Mouse (Mus musculus) MEL (cell line): ENCODE data around the gene Abca3. TPM values are rescaled to one million over a fixed set of nuclear protein-coding genes. Genes with fewer than 3 reads are reported as not detected.

Source experiments
- DNase-seq: peaks from one replicate; pipeline ENCODE4 v3.0.0; 2011; ENCODE audit warnings: low read depth, low spot score
- H3K27ac ChIP-seq: 2 replicates; pipeline ENCODE4 v1.5.1; 2012; ENCODE audit warnings: low read depth, mild to moderate bottlenecking, control low read depth, low read length, moderate library complexity; ENCODE audit not compliant: control insufficient read depth
- H3K27me3 ChIP-seq, 2 experiments: fragments of 150-350 bp in 1 of 2; sonication (generic) in 1 of 2; 2 replicates each; pipeline ENCODE4 v1.6.1; 2012; ENCODE audit warnings: low read length in 2 of 2, mild to moderate bottlenecking in 2 of 2, improper control_type of control experiment in 1 of 2, moderate library complexity in 1 of 2; ENCODE audit not compliant: insufficient read depth in 2 of 2, control insufficient read depth in 1 of 2
- H3K36me3 ChIP-seq, 2 experiments: 2 replicates each; pipeline ENCODE4 v1.6.1; 2012 to 2014; ENCODE audit warnings: low read length in 2 of 2, improper control_type of control experiment in 1 of 2, inconsistent platforms in 1 of 2, mild to moderate bottlenecking in 1 of 2; ENCODE audit not compliant: insufficient read depth in 2 of 2, control insufficient read depth in 1 of 2
- H3K4me1 ChIP-seq, 2 experiments: fragments of 150-350 bp in 1 of 2; sonication (generic) in 1 of 2; 2 replicates each; pipeline ENCODE4 v1.6.1; 2012; ENCODE audit warnings: low read length in 2 of 2, improper control_type of control experiment in 1 of 2, mild to moderate bottlenecking in 1 of 2; ENCODE audit not compliant: insufficient read depth in 2 of 2, control insufficient read depth in 1 of 2
- H3K4me3 ChIP-seq, 2 experiments: fragments of 150-350 bp in 1 of 2; sonication (generic) in 1 of 2; 2 replicates each; pipeline ENCODE4 v1.5.1; 2012; ENCODE audit warnings: low read depth in 2 of 2, low read length in 2 of 2, mild to moderate bottlenecking in 2 of 2, moderate library complexity in 2 of 2, control low read depth in 1 of 2, improper control_type of control experiment in 1 of 2; ENCODE audit not compliant: control insufficient read depth in 1 of 2, insufficient read depth in 1 of 2
- H3K79me2 ChIP-seq: 2 replicates; pipeline ENCODE4 v1.6.1; 2012; ENCODE audit warnings: mild to moderate bottlenecking, low read length, moderate library complexity; ENCODE audit not compliant: control insufficient read depth, poor library complexity, insufficient read depth
- H3K9ac ChIP-seq: 2 replicates; pipeline ENCODE4 v1.6.1; 2012; ENCODE audit warnings: low read depth, mild to moderate bottlenecking, control low read depth, low read length, moderate library complexity; ENCODE audit not compliant: control insufficient read depth, poor library complexity, severe bottlenecking
- H3K9me3 ChIP-seq: fragments of 150-350 bp; sonication (generic); replicated peaks from 2 replicates; pipeline ENCODE4 v1.6.1; 2012; ENCODE audit warnings: mild to moderate bottlenecking, low read length, improper control_type of control experiment, moderate library complexity; ENCODE audit not compliant: insufficient read depth
- BHLHE40 ChIP-seq: IDR thresholded peaks from 2 replicates; pipeline ENCODE4 v1.6.1; 2012; ENCODE audit warnings: low read depth, mild to moderate bottlenecking, inconsistent platforms, low read length, improper control_type of control experiment, borderline replicate concordance
- CHD1 ChIP-seq: IDR thresholded peaks from 2 replicates; pipeline ENCODE4 v1.6.1; 2012; ENCODE audit warnings: low read depth, mild to moderate bottlenecking, inconsistent platforms, low read length, improper control_type of control experiment
- E2F4 ChIP-seq: IDR thresholded peaks from 2 replicates; pipeline ENCODE4 v1.6.1; 2011; ENCODE audit warnings: low read depth, low read length, improper control_type of control experiment, borderline replicate concordance
- ELF1 ChIP-seq: IDR thresholded peaks from 2 replicates; pipeline ENCODE4 v1.6.1; 2014; ENCODE audit warnings: low read depth, mild to moderate bottlenecking, inconsistent platforms, low read length, improper control_type of control experiment, moderate library complexity
- GABPA ChIP-seq: IDR thresholded peaks from 2 replicates; pipeline ENCODE4 v1.6.1; 2012; ENCODE audit warnings: low read depth, mild to moderate bottlenecking, inconsistent platforms, low read length, improper control_type of control experiment, moderate library complexity
- GATA1 ChIP-seq: IDR thresholded peaks from 2 replicates; pipeline ENCODE4 v1.6.1; 2011; ENCODE audit warnings: low read depth, low read length, improper control_type of control experiment
- MAFK ChIP-seq: IDR thresholded peaks from 2 replicates; pipeline ENCODE4 v1.6.1; 2011; ENCODE audit warnings: low read depth, mild to moderate bottlenecking, low read length, improper control_type of control experiment, borderline replicate concordance
- MAX ChIP-seq: IDR thresholded peaks from 2 replicates; pipeline ENCODE4 v1.6.1; 2011; ENCODE audit warnings: low read length, improper control_type of control experiment
- MAZ ChIP-seq: IDR thresholded peaks from 2 replicates; pipeline ENCODE4 v1.6.1; 2012; ENCODE audit warnings: low read depth, mild to moderate bottlenecking, inconsistent platforms, low read length, improper control_type of control experiment
- MEF2A ChIP-seq: IDR thresholded peaks from 2 replicates; pipeline ENCODE4 v1.6.1; 2014; ENCODE audit warnings: low read depth, mild to moderate bottlenecking, inconsistent platforms, low read length, improper control_type of control experiment; ENCODE audit not compliant: poor library complexity, insufficient replicate concordance, severe bottlenecking; ENCODE audit errors: extremely low read depth
- MXI1 ChIP-seq: IDR thresholded peaks from 2 replicates; pipeline ENCODE4 v1.6.1; 2011; ENCODE audit warnings: mild to moderate bottlenecking, low read depth, low read length, improper control_type of control experiment
- MYB ChIP-seq: IDR thresholded peaks from 2 replicates; pipeline ENCODE4 v1.6.1; 2011; ENCODE audit warnings: mild to moderate bottlenecking, low read depth, low read length, improper control_type of control experiment
- MYC ChIP-seq: IDR thresholded peaks from 2 replicates; pipeline ENCODE4 v1.6.1; 2011; ENCODE audit warnings: low read depth, mild to moderate bottlenecking, low read length, improper control_type of control experiment, moderate library complexity
- NELFE ChIP-seq: IDR thresholded peaks from 2 replicates; pipeline ENCODE4 v1.6.1; 2011; ENCODE audit warnings: low read depth, low read length, improper control_type of control experiment
- NRF1 ChIP-seq: IDR thresholded peaks from 2 replicates; pipeline ENCODE4 v1.6.1; 2014; ENCODE audit warnings: low read depth, mild to moderate bottlenecking, inconsistent platforms, low read length, improper control_type of control experiment, moderate library complexity; ENCODE audit not compliant: poor library complexity, insufficient read depth, severe bottlenecking
- RCOR1 ChIP-seq: IDR thresholded peaks from 2 replicates; pipeline ENCODE4 v1.6.1; 2012; ENCODE audit warnings: low read depth, mild to moderate bottlenecking, inconsistent platforms, low read length, improper control_type of control experiment
- SMC3 ChIP-seq: IDR thresholded peaks from 2 replicates; pipeline ENCODE4 v1.6.1; 2011; ENCODE audit warnings: low read depth, low read length, improper control_type of control experiment
- TBP ChIP-seq: IDR thresholded peaks from 2 replicates; pipeline ENCODE4 v1.8.0; 2011; ENCODE audit warnings: low read depth, low read length, improper control_type of control experiment
- TCF12 ChIP-seq: IDR thresholded peaks from 2 replicates; pipeline ENCODE4 v1.6.1; 2014; ENCODE audit warnings: low read depth, mild to moderate bottlenecking, inconsistent platforms, low read length, improper control_type of control experiment, moderate library complexity
- USF1 ChIP-seq: IDR thresholded peaks from 2 replicates; pipeline ENCODE4 v1.6.1; 2014; ENCODE audit warnings: low read depth, mild to moderate bottlenecking, inconsistent platforms, low read length, improper control_type of control experiment, moderate library complexity
- USF2 ChIP-seq, 2 experiments: IDR thresholded peaks; 2 replicates each; pipeline ENCODE4 v1.6.1; 2011 to 2012; ENCODE audit warnings: improper control_type of control experiment in 2 of 2, low read length in 2 of 2, borderline replicate concordance in 1 of 2, inconsistent platforms in 1 of 2, low read depth in 1 of 2, mild to moderate bottlenecking in 1 of 2; ENCODE audit not compliant: insufficient read depth in 1 of 2
- ZKSCAN1 ChIP-seq: IDR thresholded peaks from 2 replicates; pipeline ENCODE4 v1.6.1; 2012; ENCODE audit warnings: low read depth, mild to moderate bottlenecking, inconsistent platforms, low read length, improper control_type of control experiment, moderate library complexity
- ZNF384 ChIP-seq: IDR thresholded peaks from 2 replicates; pipeline ENCODE4 v1.6.1; 2012; ENCODE audit warnings: low read depth, mild to moderate bottlenecking, inconsistent platforms, low read length, improper control_type of control experiment
- polyA plus RNA-seq, 2 experiments: library from polyadenylated mRNA; stranded (reverse) in 1 of 2; unstranded in 1 of 2; fragments of >175 nt in 1 of 2; fragments of >200 nt in 1 of 2; gene quantifications; 2 replicates each; pipeline versions ENCODE4 v1.2.1 to v1.2.4; 2012; ENCODE audit warnings: low replicate concordance in 2 of 2, low read depth in 1 of 2; ENCODE audit not compliant: insufficient read length in 2 of 2, insufficient read depth in 1 of 2, missing spikeins in 1 of 2
- total RNA-seq: library from RNA; depleted of rRNA; stranded (reverse); fragments of 300-350 nt; gene quantifications from 2 replicates; pipeline ENCODE4 v1.2.3, GENCODE M21; 2012

The Abca3 gene
- total and polyA plus RNA-seq, 3 experiments = 32.4 to 37.1 (median 36.6) TPM

DNA sequence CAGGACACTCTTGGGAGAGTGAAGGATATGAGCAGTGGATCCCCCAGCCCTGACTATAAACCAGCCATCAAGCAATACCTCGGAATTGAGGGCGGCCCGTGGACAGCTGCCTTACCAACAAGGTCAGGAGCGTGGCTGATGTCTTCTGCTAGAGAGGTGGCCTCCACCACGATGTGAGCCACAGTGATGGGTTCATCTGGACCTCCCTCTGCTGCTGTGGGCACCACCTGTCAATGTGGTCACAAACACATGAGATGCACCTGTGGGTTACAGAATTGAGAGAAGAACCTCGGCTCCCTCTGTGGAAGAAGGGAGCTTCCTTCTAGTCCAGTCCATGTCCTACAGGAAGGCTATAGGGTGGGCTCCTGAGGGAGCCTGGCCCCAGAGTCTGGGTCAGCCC is 97.8 kb downstream of the Abca3 start:
- Histone ChIP-seq H3K27me3 (no peaks in the 10 kb centered on the region), H3K4me1 (peaks cover 6 to 8% of the 10 kb centered on the region in 2 experiments), H3K79me2 (peaks cover 10% of the 10 kb centered on the region), H3K9me3 (no peaks in the 10 kb centered on the region), H3K4me3 (no peak overlapping the region), H3K36me3 (peaks cover 2 to 11% of the 10 kb centered on the region in 2 experiments), H3K27ac (no peak overlapping the region), H3K9ac (no peak overlapping the region)
- TF ChIP-seq USF2 (IDR thresholded peaks at IDR 0.05; ENCODE audit: borderline replicate concordance in 1 of 2, insufficient read depth in 1 of 2, low read depth in 1 of 2, low read length in 2 of 2) (no peak), E2F4 (no peak), BHLHE40 (no peak), SMC3 (no peak), CHD1 (no peak), USF1 (no peak), ZNF384 (no peak)
- no peak for DNase-seq

DNA sequence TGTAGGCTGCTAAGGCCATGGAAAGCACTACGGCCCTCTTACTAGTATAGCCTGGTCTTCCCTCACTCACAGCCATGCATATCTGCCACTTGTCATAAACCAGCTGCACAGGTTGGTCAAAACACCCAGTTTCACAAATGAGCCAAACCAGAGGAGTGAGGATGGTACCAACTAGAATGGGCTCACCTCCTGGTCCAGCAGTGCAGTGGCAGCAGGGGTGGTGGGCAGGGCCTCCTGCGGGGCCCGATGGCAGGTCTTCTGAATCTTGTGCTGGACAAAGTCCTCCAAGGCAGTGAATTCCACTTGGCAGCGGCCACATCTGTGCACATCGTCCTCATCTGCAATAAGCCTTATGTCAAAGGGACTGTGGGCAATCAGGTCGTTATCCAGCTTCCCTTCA is 99.5 kb downstream of the Abca3 start:
- Histone ChIP-seq H3K4me3 (no peak overlapping the region), H3K79me2 (peaks cover 16% of the 10 kb centered on the region), H3K36me3 (peaks cover 2 to 14% of the 10 kb centered on the region in 2 experiments), H3K9ac (no peak overlapping the region), H3K9me3 (no peaks in the 10 kb centered on the region), H3K27ac (no peak overlapping the region), H3K27me3 (no peaks in the 10 kb centered on the region), H3K4me1 (peaks cover 7 to 12% of the 10 kb centered on the region in 2 experiments)
- TF ChIP-seq TCF12 = no peak
- no peak for TF ChIP-seq ZNF384
- no peak for DNase-seq

DNA sequence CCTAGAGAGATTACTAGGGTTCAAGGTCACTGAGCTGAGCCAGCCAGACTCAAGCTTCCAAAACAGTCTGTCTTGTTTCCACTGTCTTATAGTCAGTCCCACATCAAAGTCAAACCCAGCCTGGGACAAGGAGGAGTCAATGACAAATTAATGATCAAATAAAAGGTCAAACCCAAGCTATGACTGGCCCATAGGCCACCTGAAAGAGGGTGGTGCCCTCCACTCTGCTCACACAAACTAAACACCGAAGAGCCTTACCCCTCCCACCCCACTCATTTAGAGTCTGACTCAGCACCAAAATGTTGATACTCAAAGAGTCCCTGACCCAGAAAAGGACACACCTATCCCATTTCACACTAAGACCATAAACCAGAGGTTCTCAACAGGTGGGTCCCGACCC is 101.6 kb downstream of the Abca3 start:
- Histone ChIP-seq H3K27ac (no peak overlapping the region), H3K79me2 (peaks cover 18% of the 10 kb centered on the region), H3K9me3 (no peaks in the 10 kb centered on the region)
- TF ChIP-seq GATA1 = no peak
- TF ChIP-seq ELF1 = no peak
- no peak for TF ChIP-seq MYB
- no peak for TF ChIP-seq MAX
- TF ChIP-seq NELFE = no peak
- TF ChIP-seq ZKSCAN1 = no peak
- TF ChIP-seq TBP = no peak
- TF ChIP-seq GABPA = no peak
- no peak for TF ChIP-seq TCF12
- no peak for TF ChIP-seq MXI1
- no peak for TF ChIP-seq MAZ
- no peak for TF ChIP-seq RCOR1
- no peak for TF ChIP-seq USF1
- no peak for TF ChIP-seq USF2 (IDR thresholded peaks at IDR 0.05; ENCODE audit: borderline replicate concordance in 1 of 2, insufficient read depth in 1 of 2, low read depth in 1 of 2, low read length in 2 of 2)
- no peak for TF ChIP-seq MEF2A
- no peak for TF ChIP-seq NRF1
- TF ChIP-seq MAFK = no peak
- TF ChIP-seq CHD1 = no peak
- no peak for TF ChIP-seq E2F4
- TF ChIP-seq MYC = no peak
- TF ChIP-seq, all 39 proteins: peak for 0
- Histone ChIP-seq H3K4me3 (no peak overlapping the region), H3K36me3 (peaks cover 2 to 17% of the 10 kb centered on the region in 2 experiments), H3K4me1 (peaks cover 7 to 12% of the 10 kb centered on the region in 2 experiments), H3K27me3 (no peaks in the 10 kb centered on the region), H3K9ac (no peak overlapping the region)
- DNase-seq = no peak
